Mouse (Mus musculus): ENCODE measurements around the gene Fam174a. TPM values are rescaled to one million over a fixed set of nuclear protein-coding genes. Genes with fewer than 3 reads are reported as not detected.
A peak's percentile ranks its signal among the peaks of the same experiment; 100 is the strongest.

Gene Fam174a
- total and polyA plus RNA-seq, 3 experiments = 10.1 to 21.5 (median 14.6) TPM

GRCm38 (mm10) chr1:95375443-95375842 lies 62.0 kb downstream of the Fam174a start:
- Histone ChIP-seq H3K9me3 (replicated peaks; ENCODE audit: low read length) (no peaks in the 10 kb centered on the region), H3K36me3 (replicated peaks in 1 of 2; ENCODE audit: control insufficient read depth in 1 of 2, insufficient read depth in 1 of 2, low read length in 1 of 2) (no peaks in the 10 kb centered on the region), H3K4me3 (replicated peaks in 1 of 3; ENCODE audit: low read depth in 2 of 3, low read length in 2 of 3, poor library complexity in 1 of 3) (no peak overlapping the region), H3K4me1 (ENCODE audit: control insufficient read depth in 1 of 2, insufficient read depth in 2 of 2) (peaks cover 0 to under 1% of the 10 kb centered on the region in 2 experiments; a peak in 1 of 4 replicates), H3K27me3 (replicated peaks) (no peaks in the 10 kb centered on the region), H3K27ac (ENCODE audit: insufficient read depth, low read depth) (no peak overlapping the region), H3K79me2 (replicated peaks; ENCODE audit: control insufficient read depth, extremely low read depth, insufficient read depth, poor library complexity, severe bottlenecking) (no peaks in the 10 kb centered on the region), H3K9ac (ENCODE audit: insufficient read depth, low read depth) (no peak overlapping the region), H3K4me2 (ENCODE audit: insufficient read depth, low read depth, poor library complexity, severe bottlenecking) (no peak overlapping the region)
- dilution Hi-C loops (cut with MboI; ENCODE audit: extremely low pct_ligation_motif_present, extremely low pct_unique_long_range_greater_than_20kb, low sequenced_read_pairs) = no loop called here
- in situ Hi-C loops (cut with MboI; ENCODE audit: low pct_ligation_motif_present, low pct_unique_long_range_greater_than_20kb, low sequenced_read_pairs) = loop anchor here (25.0 kb wide), 1 partner anchor 387 kb away; no protein-coding TSS in a partner anchor
- DNase-seq (ENCODE audit: extremely low read depth) = no peak
- TF ChIP-seq SMC3 (IDR thresholded peaks at IDR 0.05; ENCODE audit: low read depth, low read length) = no peak
- no peak for TF ChIP-seq MAX (IDR thresholded peaks at IDR 0.05; ENCODE audit: low read length)
- no peak for TF ChIP-seq NELFE (IDR thresholded peaks at IDR 0.05; ENCODE audit: low read depth, low read length)
- TF ChIP-seq E2F4 (IDR thresholded peaks at IDR 0.05; ENCODE audit: insufficient replicate concordance, low read depth, low read length) = no peak
- no peak for TF ChIP-seq ZMIZ1 (IDR thresholded peaks at IDR 0.05; ENCODE audit: low read depth, low read length)
- no peak for TF ChIP-seq CTCF (conservative IDR thresholded peaks at IDR 0.05 in 1 of 2, IDR thresholded peaks at IDR 0.05 in 1 of 2; ENCODE audit: low read depth in 2 of 2, low read length in 2 of 2)
- no peak for TF ChIP-seq EP300 (IDR thresholded peaks at IDR 0.05; ENCODE audit: low read length)
- no peak for TF ChIP-seq ELF1 (IDR thresholded peaks at IDR 0.05; ENCODE audit: low read depth, low read length)
- no peak for TF ChIP-seq MAZ (IDR thresholded peaks at IDR 0.05; ENCODE audit: low read depth, low read length)
- TF ChIP-seq GABPA (IDR thresholded peaks at IDR 0.05; ENCODE audit: insufficient replicate concordance, low read depth, low read length) = no peak
- TF ChIP-seq IRF4 (IDR thresholded peaks at IDR 0.05; ENCODE audit: low read depth, low read length) = no peak
- TF ChIP-seq USF2 (conservative IDR thresholded peaks at IDR 0.05; ENCODE audit: low read depth, low read length) = no peak
- no peak for TF ChIP-seq ZKSCAN1 (IDR thresholded peaks at IDR 0.05; ENCODE audit: borderline replicate concordance, low read depth, low read length)

- no peaks in the 10 kb centered on the region for H3K9me3 ChIP-seq (replicated peaks; ENCODE audit: low read length)
- TF ChIP-seq POLR2AphosphoS2 (IDR thresholded peaks at IDR 0.05; ENCODE audit: low read depth, low read length) (no peak), PAX5 (IDR thresholded peaks at IDR 0.05; ENCODE audit: low read length) (no peak), RCOR1 (conservative IDR thresholded peaks at IDR 0.05; ENCODE audit: low read depth, low read length) (no peak), NRF1 (IDR thresholded peaks at IDR 0.05; ENCODE audit: low read depth, low read length) (no peak), IRF4 (IDR thresholded peaks at IDR 0.05; ENCODE audit: low read depth, low read length) (no peak)
- H3K79me2 ChIP-seq (replicated peaks; ENCODE audit: control insufficient read depth, extremely low read depth, insufficient read depth, poor library complexity, severe bottlenecking) = no peaks in the 10 kb centered on the region
- dilution Hi-C loops (cut with MboI; ENCODE audit: extremely low pct_ligation_motif_present, extremely low pct_unique_long_range_greater_than_20kb, low sequenced_read_pairs) (no loop called here), in situ Hi-C loops (cut with MboI; ENCODE audit: low pct_ligation_motif_present, low pct_unique_long_range_greater_than_20kb, low sequenced_read_pairs) (loop anchor here (25.0 kb wide), 1 partner anchor 381 kb away; no protein-coding TSS in a partner anchor)
- H3K36me3 ChIP-seq (replicated peaks in 1 of 2; ENCODE audit: control insufficient read depth in 1 of 2, insufficient read depth in 1 of 2, low read length in 1 of 2) = no peaks in the 10 kb centered on the region
- H3K27me3 ChIP-seq (replicated peaks) = no peaks in the 10 kb centered on the region
- H3K4me2 ChIP-seq (ENCODE audit: insufficient read depth, low read depth, poor library complexity, severe bottlenecking) = no peak overlapping the region
- no peak overlapping the region for H3K9ac ChIP-seq (ENCODE audit: insufficient read depth, low read depth)
- no peak overlapping the region for H3K4me3 ChIP-seq (replicated peaks in 1 of 3; ENCODE audit: low read depth in 2 of 3, low read length in 2 of 3, poor library complexity in 1 of 3)
- H3K4me1 ChIP-seq (ENCODE audit: control insufficient read depth in 1 of 2, insufficient read depth in 2 of 2) = peaks cover 0 to 10% of the 10 kb centered on the region in 2 experiments; a peak in 1 of 4 replicates
- H3K27ac ChIP-seq (ENCODE audit: insufficient read depth, low read depth) = no peak overlapping the region
- peak; percentile 5 for DNase-seq (ENCODE audit: extremely low read depth)
Observed at GRCm38 (mm10) chr1:95381028-95381427, 67.6 kb downstream of the Fam174a start.

All from CH12.LX (cell line).